In genomic region chr11:119933142-119933541, GRCm38 (mm10) we compare ENCODE assay signal across 12 mouse cellular contexts. TPM values are rescaled to one million over a fixed set of nuclear protein-coding genes. Genes with fewer than 3 reads are reported as not detected.
DNase-seq lines count a peak whose midpoint lies in the region; ATAC-seq and TF ChIP-seq lines count a peak whose summit lies in the region.
"Had no signal": no experiment of that assay in that cellular context is flagged by ENCODE, and none has a peak within 500 bp of the region (broad histone marks: within the 10 kb centered on the region; RNA-seq: fewer than 3 reads in every experiment).

No protein-coding gene starts in this region.

- TF ChIP-seq POLR2A in heart, adult 2 months (IDR thresholded peaks at IDR 0.05; ENCODE audit: insufficient read depth, low read depth, low read length): no peak

- peak; percentile 58 to 69 for DNase-seq in heart, adult 2 months
- no peak for DNase-seq in heart, postnatal 4 days
- DNase-seq in embryonic facial prominence, embryonic 14.5 days (ENCODE audit: low spot score): peak; percentile 62
- DNase-seq in induced T-regulatory cell, adult 2 months (ENCODE audit: low read depth): peak; percentile 63
- DNase-seq in midbrain, embryonic 10.5 days (ENCODE audit: low spot score): no peak
- DNase-seq in kidney, postnatal 10 days: no peak
- DNase-seq in thymus, postnatal 25 days: no peak
- DNase-seq: kidney, adult 8-10 months; layer of hippocampus, postnatal 36 days; lung, adult 2 months had no signal

- ATAC-seq in embryonic facial prominence, embryonic 14.5 days (ENCODE audit: low read depth): no peak; the same call in 1 of the 2 replicates
- ATAC-seq: midbrain, embryonic 13.5 days had no signal

- intact Hi-C loops in heart, adult 2 months (cut with DNase I): loop anchor here (10.0 kb wide), 1 partner anchor 162 kb away; the partner anchor contains the start of genes Ndufaf8 and Tepsin

- no peak overlapping the region for H3K4me2 ChIP-seq in embryonic facial prominence, embryonic 14.5 days (ENCODE audit: low read depth, low read length)
- H3K4me2 ChIP-seq: midbrain, embryonic 13.5 days had no signal

- H3K27ac ChIP-seq in heart, adult 2 months: no peak overlapping the region
- H3K27ac ChIP-seq in embryonic facial prominence, embryonic 14.5 days (replicated peaks; ENCODE audit: low read depth, low read length): peak overlapping the region; percentile 40; the same call in 1 of the 2 replicates
- no peak overlapping the region for H3K27ac ChIP-seq in midbrain, embryonic 10.5 days (replicated peaks)
- H3K27ac ChIP-seq: midbrain, embryonic 13.5 days had no signal

- H3K4me1 ChIP-seq in heart, adult 2 months (ENCODE audit: control insufficient read depth, insufficient read depth, low read length): peaks cover 3% of the 10 kb centered on the region
- H3K4me1 ChIP-seq in embryonic facial prominence, embryonic 14.5 days (ENCODE audit: control insufficient read depth, insufficient read depth, low read length): peaks cover 31% of the 10 kb centered on the region
- H3K4me1 ChIP-seq in midbrain, embryonic 10.5 days: peaks cover 40% of the 10 kb centered on the region

- H3K79me3 ChIP-seq in C2C12 (ENCODE audit: low read depth): no peaks in the 10 kb centered on the region

- H3ac ChIP-seq in C2C12 (ENCODE audit: control insufficient read depth, insufficient read length, low read depth): no peak overlapping the region

- TF ChIP-seq CTCF in heart, adult 2 months (IDR thresholded peaks at IDR 0.05): no peak
- TF ChIP-seq CTCF in C2C12 (IDR thresholded peaks at IDR 0.05; ENCODE audit: control insufficient read depth, insufficient read depth, insufficient read length): no peak

- 0 out of 2 replicates have a peak, but pooled peaks cover 5% of the 10 kb centered on the region for H3K9me3 ChIP-seq in embryonic facial prominence, embryonic 14.5 days (ENCODE audit: control insufficient read depth, low read length)
- peaks cover 4% of the 10 kb centered on the region; the same call in 1 of the 2 replicates for H3K9me3 ChIP-seq in midbrain, embryonic 10.5 days (replicated peaks)

- no peaks in the 10 kb centered on the region for H3K36me3 ChIP-seq in heart, adult 2 months (ENCODE audit: control insufficient read depth, insufficient read depth, low read length)
- H3K36me3 ChIP-seq in C2C12 (ENCODE audit: control insufficient read depth, insufficient read depth): peaks cover 5% of the 10 kb centered on the region
- H3K36me3 ChIP-seq in embryonic facial prominence, embryonic 14.5 days (ENCODE audit: control insufficient read depth, insufficient read depth, low read length): no peaks in the 10 kb centered on the region
- H3K36me3 ChIP-seq in midbrain, embryonic 10.5 days: no peaks in the 10 kb centered on the region
- H3K36me3 ChIP-seq: midbrain, embryonic 13.5 days had no signal

- H3K27me3 ChIP-seq in heart, adult 2 months (ENCODE audit: control insufficient read depth, insufficient read depth, low read length): no peaks in the 10 kb centered on the region
- no peaks in the 10 kb centered on the region for H3K27me3 ChIP-seq in C2C12 (ENCODE audit: control insufficient read depth, insufficient read depth, insufficient read length)
- no peaks in the 10 kb centered on the region for H3K27me3 ChIP-seq in embryonic facial prominence, embryonic 14.5 days (replicated peaks; ENCODE audit: control insufficient read depth, insufficient read depth, low read length)
- peaks cover 21% of the 10 kb centered on the region; the same call in 1 of the 2 replicates for H3K27me3 ChIP-seq in midbrain, embryonic 10.5 days (ENCODE audit: low read depth, poor library complexity, severe bottlenecking)

- no peak overlapping the region for H3K9ac ChIP-seq in heart, adult 2 months (ENCODE audit: low read depth, low read length)
- H3K9ac ChIP-seq in embryonic facial prominence, embryonic 14.5 days (ENCODE audit: low read depth, low read length): no peak overlapping the region
- H3K9ac ChIP-seq: midbrain, embryonic 13.5 days had no signal

- WGBS in heart, adult 2 months: 35% methylated on average over 4 of the region's 4 CpGs
- 21% methylated on average over 4 of the region's 4 CpGs for WGBS in embryonic facial prominence, embryonic 14.5 days
- WGBS in midbrain, embryonic 10.5 days: 84% methylated on average over 4 of the region's 4 CpGs

- TF ChIP-seq EP300 in heart, adult 2 months (IDR thresholded peaks at IDR 0.05; ENCODE audit: insufficient read depth, low read depth, low read length): no peak

- no peaks in the 10 kb centered on the region for H3K79me2 ChIP-seq in heart, adult 2 months (replicated peaks; ENCODE audit: control insufficient read depth, insufficient read depth, low read length)
- H3K79me2 ChIP-seq in C2C12 (ENCODE audit: control insufficient read depth, insufficient read depth): peaks cover 8% of the 10 kb centered on the region

- H3K4me3 ChIP-seq in heart, adult 2 months: no peak overlapping the region
- H3K4me3 ChIP-seq in C2C12 (ENCODE audit: insufficient read depth, poor library complexity, severe bottlenecking): no peak overlapping the region
- no peak overlapping the region for H3K4me3 ChIP-seq in embryonic facial prominence, embryonic 14.5 days (ENCODE audit: low read depth, low read length)
- H3K4me3 ChIP-seq in midbrain, embryonic 10.5 days: no peak overlapping the region
- H3K4me3 ChIP-seq: midbrain, embryonic 13.5 days had no signal

TF ChIP-seq in C2C12, 6 proteins besides CTCF, POLR2A, EP300 and RAD21:
- TF ChIP-seq MYOG (IDR thresholded peaks at IDR 0.05; ENCODE audit: control insufficient read depth, extremely low read depth, insufficient read length) (no peak), MAX (IDR thresholded peaks at IDR 0.05) (peak; percentile 86), USF1 (IDR thresholded peaks at IDR 0.05; ENCODE audit: low read depth) (no peak), FOSL1 (IDR thresholded peaks at IDR 0.05; ENCODE audit: insufficient read depth, low read length, poor library complexity, severe bottlenecking) (peak; percentile 45), MYOD1 (IDR thresholded peaks at IDR 0.05; ENCODE audit: control insufficient read depth, insufficient read length, low read depth) (peak; percentile 68), CEBPB (IDR thresholded peaks at IDR 0.05; ENCODE audit: low read depth) (peak; percentile 12)

RNA-seq across cellular contexts. Expression of gene Baiap2, which starts 9.4 kb away (rescaled TPM):
- 10 to 100 TPM in 1 of 2 experiments, 1 to 10 TPM in 1; 5.8 to 10.3 TPM for total RNA-seq in heart, adult 2 months (2021)
- 10.5 and 10.9 TPM in 2 replicates for polyA plus RNA-seq in heart, adult 2 months (2012; rRNA removed)
- total RNA-seq in heart, postnatal 4 days (2021): 1 to 10 TPM; 8.0 to 8.3 TPM
- 41.5 TPM for polyA plus RNA-seq in C2C12 (2012; fragmentation: generic; extraction: Trizol)
- 22.1 and 26.5 TPM in 2 replicates for polyA plus RNA-seq in embryonic facial prominence, embryonic 14.5 days (2014; fragmentation: Nextera tagmentation; extraction: Ambion mirVana)
- 9.4 and 11.3 TPM in 2 replicates for polyA plus RNA-seq in midbrain, embryonic 10.5 days (2016; fragmentation: Nextera tagmentation; extraction: Ambion mirVana)

RNA-seq across cellular contexts. Expression of gene Chmp6, which starts 19.9 kb away (rescaled TPM):
- total RNA-seq in heart, adult 2 months (2021): 10 to 100 TPM; 25.9 to 30.1 TPM
- polyA plus RNA-seq in heart, adult 2 months (2012; rRNA removed): 26.8 and 28.9 TPM in 2 replicates
- total RNA-seq in heart, postnatal 4 days (2021): 10 to 100 TPM; 42.4 to 43.3 TPM
- polyA plus RNA-seq in C2C12 (2012; fragmentation: generic; extraction: Trizol): 64.9 TPM
- polyA plus RNA-seq in embryonic facial prominence, embryonic 14.5 days (2014; fragmentation: Nextera tagmentation; extraction: Ambion mirVana): 77.9 and 89.3 TPM in 2 replicates
- polyA plus RNA-seq in midbrain, embryonic 10.5 days (2016; fragmentation: Nextera tagmentation; extraction: Ambion mirVana): 116 and 118 TPM in 2 replicates

Comparison
In these comparisons a context has a peak if more than half of its experiments do, and no peak if none do; other contexts are left out.
1. DNase-seq: peak in heart, adult 2 months (2 of 2), embryonic facial prominence, embryonic 14.5 days (single experiment) and induced T-regulatory cell, adult 2 months (single experiment); none in heart, postnatal 4 days (single experiment), midbrain, embryonic 10.5 days (single experiment), kidney, postnatal 10 days (single experiment) and thymus, postnatal 25 days (single experiment).